Mouse (Mus musculus): ENCODE results near the gene Arhgef9.

- no peak for TF ChIP-seq TAL1 (IDR thresholded peaks at IDR 0.05; ENCODE audit: low read length)
- TF ChIP-seq GATA1 (IDR thresholded peaks at IDR 0.05; ENCODE audit: low read length), result no peak
These were observed 63.2 kb downstream of the Arhgef9 start for GRCm38 (mm10) chrX:95133502-95133901.
